Mouse (Mus musculus) thymus, postnatal 10 days (tissue): ENCODE data around the gene Hnrnph2.
A peak's percentile ranks its signal among the peaks of the same experiment; 100 is the strongest.

Experiments used
- DNase-seq, 2 experiments: peaks; one replicate each; pipeline ENCODE4 v3.0.0; 2021; ENCODE audit warnings: low spot score in 2 of 2

The Hnrnph2 gene

DNA sequence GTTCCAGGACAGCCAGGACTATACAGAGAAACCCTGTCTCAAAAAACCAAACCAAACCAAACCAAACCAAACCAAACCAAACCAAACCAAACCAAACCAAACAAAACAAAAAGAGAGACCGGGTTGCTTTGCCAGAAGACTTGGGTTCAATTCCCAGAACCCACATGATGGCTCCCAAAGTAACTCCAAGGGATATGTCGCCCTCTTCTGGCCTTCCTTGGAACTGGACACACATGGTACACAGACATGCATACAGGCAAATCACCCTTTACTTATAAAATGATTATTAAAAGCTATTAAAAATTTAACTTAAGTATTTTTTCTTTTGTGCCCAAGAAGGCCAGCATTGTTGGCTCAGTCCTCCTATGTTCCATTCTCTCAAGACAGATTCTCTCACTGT, 13.3 kb downstream of the Hnrnph2 start:
- DNase-seq, result peak in 1 of 2 experiments; percentile 16

DNA sequence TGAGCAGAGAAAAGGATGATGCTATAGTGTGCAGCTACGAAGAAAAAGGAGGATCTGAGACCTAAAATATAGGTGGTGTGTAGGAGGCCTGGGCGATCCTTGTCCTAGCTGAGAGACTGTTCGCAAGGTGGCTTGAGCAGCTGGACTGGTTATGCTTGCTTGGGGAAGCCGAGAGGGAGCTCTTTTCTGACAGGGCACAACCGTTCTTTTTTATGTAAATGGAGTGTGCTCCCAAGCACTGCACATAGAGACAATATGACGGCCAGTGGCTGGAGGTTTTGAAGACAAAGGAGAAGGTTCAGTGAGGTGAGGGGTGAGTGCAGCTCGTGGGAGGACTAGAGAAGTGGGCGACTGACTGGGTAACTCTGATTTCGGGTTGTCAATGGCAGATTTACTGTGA, 18.7 kb downstream of the Hnrnph2 start:
- no peak for DNase-seq

DNA sequence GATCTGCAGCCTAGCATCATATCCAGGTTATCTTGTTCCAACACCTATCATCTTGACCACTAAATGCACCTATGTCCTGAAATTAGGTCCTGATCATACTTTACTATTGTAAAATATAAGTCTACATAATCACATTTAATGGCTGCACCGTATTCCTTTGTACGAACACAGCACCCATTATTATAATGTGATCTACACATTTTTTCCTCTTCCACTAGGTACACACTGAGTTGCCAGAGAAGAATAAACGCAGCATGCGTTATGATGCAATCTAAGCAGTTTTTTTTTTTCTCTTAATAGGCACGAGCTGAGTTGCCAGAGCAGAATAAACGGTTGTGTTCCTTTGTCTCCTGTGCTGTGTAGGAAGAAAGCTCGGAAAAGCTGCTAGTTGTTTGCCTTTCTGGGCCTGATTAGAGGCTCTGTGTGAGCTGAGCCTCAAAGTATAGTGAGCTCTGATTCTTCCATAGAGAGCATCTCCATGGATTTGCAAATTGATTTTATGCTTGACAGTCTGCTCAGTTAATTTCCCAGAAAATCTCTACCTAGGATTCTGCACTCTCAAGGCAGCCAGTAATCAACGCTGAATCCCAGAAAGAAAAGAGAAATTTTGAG, 19.4 kb downstream of the Hnrnph2 start:
- no peak for DNase-seq

DNA sequence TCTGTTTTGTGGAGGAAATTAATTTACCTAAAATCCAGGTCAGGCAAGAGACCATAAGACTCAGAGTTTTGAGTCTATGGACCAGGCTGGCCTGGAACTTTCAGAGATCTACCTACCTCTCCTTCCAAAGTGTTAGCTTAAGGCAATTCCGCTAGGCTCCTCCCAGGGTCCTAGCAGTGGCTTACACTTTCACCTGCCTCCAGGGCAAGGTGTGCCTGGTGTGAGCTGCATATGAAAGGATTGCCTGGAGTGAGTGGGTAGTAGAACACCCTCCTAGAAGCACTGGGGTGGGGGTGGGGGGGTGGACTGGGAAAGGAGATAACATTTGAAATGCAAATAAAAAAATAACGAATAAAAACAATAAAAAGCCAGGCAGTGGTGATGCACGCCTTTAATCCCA, 20.7 kb downstream of the Hnrnph2 start:
- no peak for DNase-seq

DNA sequence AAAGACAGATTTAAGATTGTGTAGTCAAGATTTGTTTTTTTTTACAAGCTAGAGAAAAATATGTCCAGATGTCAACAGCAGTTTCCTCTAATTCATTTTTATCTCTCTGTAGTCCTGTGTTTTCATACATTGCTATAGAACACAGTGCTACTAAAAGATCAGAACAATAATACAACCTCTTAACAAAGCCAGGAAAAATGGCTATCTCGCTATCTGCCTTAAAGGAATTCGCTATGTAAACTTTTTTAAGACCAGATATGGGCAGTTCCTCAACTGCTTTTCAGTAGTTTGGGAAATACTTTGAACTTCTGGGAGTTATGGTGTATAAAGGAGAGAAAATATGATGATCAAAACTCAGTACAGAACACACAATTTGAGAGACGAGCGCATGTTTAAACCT, 22.4 kb downstream of the Hnrnph2 start:
- DNase-seq, result no peak

DNA sequence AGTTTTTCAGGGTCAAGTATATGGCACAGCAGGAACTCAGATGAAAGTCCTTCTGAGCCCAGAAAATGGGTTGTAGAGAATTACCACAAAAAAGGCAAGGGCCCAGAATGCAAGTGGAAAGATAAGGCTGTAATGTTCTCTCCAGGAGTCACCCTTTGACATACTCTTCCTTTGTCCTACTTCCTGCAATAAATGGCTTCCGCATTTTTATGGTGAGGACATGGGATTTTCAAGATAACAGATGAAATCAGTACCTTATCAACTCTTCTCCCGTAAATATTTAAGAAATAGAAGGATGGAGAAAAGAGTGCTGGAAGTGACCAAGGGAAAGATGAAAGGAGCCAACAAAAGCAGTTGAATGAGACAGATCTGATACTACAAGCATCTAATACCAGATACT, 27.2 kb downstream of the Hnrnph2 start:
- no peak for DNase-seq

DNA sequence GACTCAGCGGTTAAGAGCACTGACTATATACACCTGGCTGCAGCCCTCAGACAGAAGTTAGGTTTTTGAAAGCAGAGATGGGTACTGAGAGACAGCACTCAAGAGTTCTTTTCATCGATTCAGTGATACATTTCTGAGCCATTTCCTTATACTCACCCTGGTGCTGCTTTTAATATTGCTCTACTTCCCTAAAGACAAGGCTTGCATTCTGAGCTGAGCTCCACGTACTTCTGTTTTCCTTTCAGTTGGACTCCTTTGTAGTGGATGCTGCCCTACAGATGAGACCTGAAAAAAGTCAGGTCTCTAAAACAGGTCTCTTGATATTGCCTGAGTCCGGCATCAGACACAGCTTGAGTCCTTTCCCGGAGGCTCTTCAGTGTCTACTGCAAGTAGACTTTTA, 31.7 kb downstream of the Hnrnph2 start:
- DNase-seq, result no peak

DNA sequence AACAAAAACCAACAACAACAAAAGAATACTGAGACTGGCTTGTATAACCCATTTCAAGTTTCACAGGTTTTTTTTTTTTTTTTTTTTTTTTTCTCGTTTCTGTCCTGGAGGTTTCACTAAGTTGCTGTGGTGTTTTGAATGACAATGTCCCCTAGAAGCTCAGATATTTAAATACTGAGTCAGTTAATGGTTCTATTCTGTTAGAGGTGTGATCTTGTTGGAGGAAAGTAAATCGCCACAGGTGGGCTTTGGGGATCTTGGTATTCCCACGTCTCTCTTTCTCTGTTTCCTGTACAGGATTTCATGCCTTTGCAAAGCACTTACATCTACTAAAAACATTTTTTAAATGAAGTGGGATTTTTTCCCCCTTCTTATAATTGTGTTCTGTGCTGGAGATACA, 34.1 kb downstream of the Hnrnph2 start:
- no peak for DNase-seq

DNA sequence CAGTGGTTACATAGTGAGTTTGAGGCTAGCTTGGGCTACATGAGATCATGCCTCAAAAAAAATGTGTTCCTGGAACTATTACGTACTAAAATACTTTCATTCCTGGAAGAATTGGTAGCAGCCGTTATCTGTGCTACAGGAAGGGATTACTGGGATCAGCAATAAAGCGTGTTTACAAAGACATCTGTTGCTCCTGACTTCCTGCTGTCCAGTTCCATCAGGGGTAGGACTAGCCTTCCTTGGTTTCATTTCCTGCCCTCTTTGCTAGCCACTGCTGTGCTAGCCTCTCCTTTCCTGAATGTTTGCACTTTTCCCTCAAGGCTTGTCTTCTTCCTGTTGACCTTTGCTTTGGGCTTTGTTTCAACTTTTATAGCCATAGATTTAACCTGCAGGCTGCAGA, 34.9 kb downstream of the Hnrnph2 start:
- DNase-seq, result no peak

DNA sequence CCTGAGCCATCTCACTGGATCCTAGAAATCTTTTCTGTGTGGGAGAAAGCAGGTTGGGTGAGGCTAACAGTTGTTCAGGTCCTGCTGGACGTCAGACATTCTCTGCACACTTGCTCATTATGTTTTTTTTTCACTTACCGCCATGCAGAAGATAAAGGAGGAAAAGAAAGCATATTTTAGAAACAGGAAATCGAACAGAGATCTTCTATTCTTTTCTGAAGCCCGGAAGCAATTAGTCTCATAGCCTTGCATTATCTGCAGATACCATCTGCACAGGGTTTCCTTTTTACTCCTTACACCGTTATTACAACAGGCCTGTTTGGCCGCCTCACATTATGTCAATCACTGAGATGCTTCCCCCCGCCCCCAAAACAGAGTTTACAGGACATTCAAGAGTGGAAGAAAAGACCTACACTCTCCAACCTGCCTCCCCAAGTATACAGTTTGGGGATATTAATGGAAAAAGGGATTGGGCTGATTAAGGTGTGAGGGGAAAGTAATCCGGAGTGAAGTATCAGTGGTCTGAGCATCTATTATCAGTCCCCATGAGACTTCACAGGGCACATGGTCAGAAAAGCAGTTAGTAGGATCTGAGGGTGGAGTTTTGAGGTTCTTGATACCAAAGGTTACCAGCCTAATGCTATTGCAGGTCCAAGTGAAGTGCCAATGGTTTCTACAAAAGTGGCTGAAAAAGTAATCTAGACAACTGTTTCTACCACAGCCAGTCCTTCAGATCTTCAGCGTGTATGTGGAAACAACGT, 40.2 kb downstream of the Hnrnph2 start:
- DNase-seq, result no peak

DNA sequence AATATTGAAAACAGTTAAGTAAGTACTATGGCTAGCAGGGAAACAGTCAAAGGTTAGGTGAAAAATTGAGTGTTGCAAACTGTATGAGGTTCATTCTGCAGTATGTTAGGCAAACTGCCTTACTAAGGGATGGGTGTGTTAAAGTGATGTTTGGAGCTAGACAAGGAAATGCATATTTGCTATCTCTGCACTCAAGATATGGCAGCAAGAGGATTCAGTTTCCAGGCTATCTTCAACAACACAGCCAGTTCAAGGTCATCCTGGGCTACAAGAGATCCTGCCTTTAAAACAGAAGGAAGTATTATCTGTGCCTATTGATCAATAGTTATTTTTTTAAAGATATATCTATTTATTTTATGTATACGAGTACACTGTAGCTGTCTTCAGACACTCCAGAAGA, 45.4 kb downstream of the Hnrnph2 start:
- no peak for DNase-seq

DNA sequence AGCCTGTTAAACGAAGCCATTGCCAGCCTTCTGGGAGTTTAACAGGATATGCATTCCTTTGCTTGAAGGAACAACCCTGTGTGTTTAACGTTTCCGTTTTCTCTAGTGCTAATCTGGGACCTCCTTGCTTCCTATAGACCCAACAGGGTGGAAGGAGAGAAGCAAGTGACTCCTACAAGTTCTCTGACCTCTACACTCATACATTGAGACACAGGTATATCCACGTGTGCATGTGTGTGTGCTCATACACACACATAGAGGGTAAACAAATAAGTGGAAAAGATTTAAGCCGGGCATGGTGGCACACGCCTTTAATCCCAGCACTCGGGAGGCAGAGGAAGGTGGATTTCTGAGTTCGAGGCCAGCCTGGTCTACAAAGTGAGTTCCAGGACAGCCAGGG, 46.4 kb downstream of the Hnrnph2 start:
- DNase-seq, result no peak

DNA sequence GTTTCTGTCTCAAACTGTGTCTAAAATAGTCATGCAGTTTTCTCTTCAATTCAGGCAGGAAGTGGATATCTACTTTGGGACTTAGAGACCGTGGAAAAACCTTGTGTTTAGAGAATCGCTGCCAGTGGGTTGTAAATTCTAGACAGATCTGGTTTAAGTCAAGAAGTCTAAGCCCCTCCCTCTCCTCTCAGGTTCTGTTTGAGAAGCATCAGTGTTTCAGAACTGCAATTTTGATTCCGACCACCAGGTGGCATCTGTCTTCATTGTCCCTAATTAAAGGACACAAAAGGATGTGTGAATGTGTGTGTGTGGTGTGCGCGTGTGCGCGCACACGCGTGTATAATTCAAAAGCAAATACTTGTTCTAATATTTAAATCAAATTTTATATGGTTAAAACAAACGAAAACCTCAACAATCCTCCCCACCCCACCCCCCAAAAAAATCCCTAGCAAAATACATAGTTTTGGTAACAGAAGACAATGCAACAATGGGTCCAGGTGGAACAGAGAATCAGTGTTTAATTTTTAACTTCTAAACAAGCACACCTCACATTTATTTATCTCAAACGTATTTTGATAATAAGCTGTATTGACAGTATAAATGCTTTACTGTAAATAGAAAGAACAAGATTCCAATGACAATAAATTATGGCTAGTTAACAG, 47.2 kb downstream of the Hnrnph2 start:
- DNase-seq, result peak; percentile 62 to 67

DNA sequence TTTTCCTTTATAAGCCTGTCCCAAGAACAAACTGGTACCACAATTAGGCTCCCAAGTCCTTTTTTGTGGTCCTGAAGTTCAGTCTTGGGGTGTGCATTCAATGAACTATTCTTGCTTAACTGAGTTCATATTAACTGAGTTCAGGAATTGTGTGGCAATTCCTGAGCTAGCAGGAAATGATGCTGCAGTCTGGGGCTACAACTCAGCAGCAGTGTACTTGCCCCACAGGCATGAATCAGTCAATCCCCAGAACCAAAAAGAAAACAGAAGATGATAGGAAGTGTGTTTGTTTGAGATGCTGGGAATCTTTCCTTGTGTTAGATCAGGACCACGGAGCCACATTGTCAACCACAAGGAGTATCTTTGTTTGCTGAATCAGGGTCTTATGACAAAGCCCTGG, 51.1 kb downstream of the Hnrnph2 start:
- no peak for DNase-seq
